Mouse (Mus musculus): ENCODE measurements at regions not wholly inside any gene's neighbourhood (a gene's known extent, or its start where the extent isn't known, plus 50 kb on each side); places are given as distances from the start of the nearest gene placed in this dataset.

GRCm38 (mm10) chr2:50887954-50888353 lies 261.0 kb downstream of the Rnd3 start:
- TF ChIP-seq POLR2A (IDR thresholded peaks at IDR 0.05; ENCODE audit: insufficient read length, low read depth) = no peak
- TF ChIP-seq MYOD1 (IDR thresholded peaks at IDR 0.05; ENCODE audit: control insufficient read depth in 1 of 3, insufficient read length in 2 of 3, low read depth in 2 of 3) = no peak
- no peak for TF ChIP-seq CEBPB (IDR thresholded peaks at IDR 0.05; ENCODE audit: insufficient read depth, poor library complexity, severe bottlenecking)
- TF ChIP-seq REST (IDR thresholded peaks at IDR 0.05; ENCODE audit: insufficient read depth, insufficient read length) = no peak
- TF ChIP-seq MAX (IDR thresholded peaks at IDR 0.05; ENCODE audit: low read depth) = no peak
- TF ChIP-seq POLR2AphosphoS2 (IDR thresholded peaks at IDR 0.05; ENCODE audit: insufficient read length, low read depth) = no peak
- TF ChIP-seq USF1 (IDR thresholded peaks at IDR 0.05; ENCODE audit: low read depth) = no peak
- no peak for TF ChIP-seq TCF3 (IDR thresholded peaks at IDR 0.05; ENCODE audit: insufficient read length, low read depth)
- TF ChIP-seq TCF12 (IDR thresholded peaks at IDR 0.05; ENCODE audit: insufficient read depth, poor library complexity, severe bottlenecking) = no peak

Measured in myocyte (in vitro differentiated cells).